Mouse (Mus musculus) layer of hippocampus, adult 9-10 months (tissue): Measurements from ENCODE around the gene Tex19.2.
"Not testable (repeated sequence)": the region's sequence is repeated elsewhere in the genome, so short reads cannot be mapped to it uniquely, and the experiment has no call there.

Experiments used
- DNase-seq: peaks from one replicate; pipeline ENCODE4 v3.0.0; 2022; ENCODE audit warnings: low spot score

Tex19.2 gene

DNA sequence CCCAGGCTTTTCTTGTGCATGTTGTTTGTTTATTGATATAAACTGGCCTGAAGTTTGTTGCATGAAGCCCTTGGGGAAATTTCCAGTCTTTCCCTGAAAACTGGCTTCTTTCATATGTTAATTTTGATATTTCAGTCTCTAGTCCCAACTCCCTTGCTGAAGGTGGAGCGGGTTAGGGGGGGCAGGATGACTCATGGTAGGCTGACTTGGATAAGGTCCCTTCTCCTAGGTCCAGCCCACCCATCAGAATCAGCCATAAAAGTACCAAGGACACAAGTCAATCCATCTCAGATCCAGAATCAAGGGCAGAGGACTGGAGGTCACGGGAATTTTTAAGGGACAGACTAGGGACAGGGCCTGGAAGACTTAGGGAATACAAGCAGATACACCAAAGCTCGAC lies 7.4 kb downstream of the Tex19.2 start:
- DNase-seq: no peak

DNA sequence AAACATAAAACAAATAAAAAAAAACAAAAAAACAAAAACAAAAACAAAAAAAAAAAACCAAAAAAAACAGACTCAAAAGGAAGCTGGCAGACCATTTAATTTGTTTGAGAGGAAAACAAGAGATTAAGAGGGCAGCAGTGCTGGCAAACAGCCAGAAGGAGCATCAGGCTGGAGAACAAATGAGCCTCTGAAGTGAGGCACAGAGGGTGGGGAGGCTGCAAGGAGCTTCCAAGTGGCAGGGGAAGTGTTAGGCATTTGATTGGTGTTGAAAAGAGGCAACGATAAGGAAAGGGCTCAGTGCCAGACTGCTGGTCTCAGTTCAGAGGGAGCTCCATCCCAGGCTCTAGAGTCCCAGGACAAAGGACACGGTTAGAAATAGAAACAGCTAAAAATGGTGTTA lies 8.5 kb downstream of the Tex19.2 start:
- DNase-seq: no peak

DNA sequence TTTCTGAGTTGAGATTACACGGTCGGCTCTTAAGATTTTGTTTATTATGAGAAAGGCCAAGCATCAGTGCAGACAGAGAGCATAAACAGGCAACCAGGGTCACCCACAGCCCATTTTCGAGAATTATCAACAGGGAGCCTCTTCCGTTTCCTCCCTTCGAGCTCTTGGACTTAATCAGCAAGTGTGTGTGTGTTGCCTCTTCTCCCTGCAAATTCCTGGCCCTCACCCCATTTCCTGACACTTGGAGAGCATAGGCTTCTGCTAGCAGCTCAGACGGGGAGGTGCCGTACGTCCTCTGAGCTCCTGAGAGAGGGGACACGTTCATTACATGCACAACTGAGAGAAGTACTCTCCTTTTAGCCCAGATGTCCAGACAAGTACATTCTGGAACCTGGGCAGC lies 10.4 kb downstream of the Tex19.2 start:
- no peak for DNase-seq

GRCm38 (mm10) chr11:121107242-121107641 lies 11.2 kb downstream of the Tex19.2 start:
- DNase-seq: not testable (repeated sequence)

DNA sequence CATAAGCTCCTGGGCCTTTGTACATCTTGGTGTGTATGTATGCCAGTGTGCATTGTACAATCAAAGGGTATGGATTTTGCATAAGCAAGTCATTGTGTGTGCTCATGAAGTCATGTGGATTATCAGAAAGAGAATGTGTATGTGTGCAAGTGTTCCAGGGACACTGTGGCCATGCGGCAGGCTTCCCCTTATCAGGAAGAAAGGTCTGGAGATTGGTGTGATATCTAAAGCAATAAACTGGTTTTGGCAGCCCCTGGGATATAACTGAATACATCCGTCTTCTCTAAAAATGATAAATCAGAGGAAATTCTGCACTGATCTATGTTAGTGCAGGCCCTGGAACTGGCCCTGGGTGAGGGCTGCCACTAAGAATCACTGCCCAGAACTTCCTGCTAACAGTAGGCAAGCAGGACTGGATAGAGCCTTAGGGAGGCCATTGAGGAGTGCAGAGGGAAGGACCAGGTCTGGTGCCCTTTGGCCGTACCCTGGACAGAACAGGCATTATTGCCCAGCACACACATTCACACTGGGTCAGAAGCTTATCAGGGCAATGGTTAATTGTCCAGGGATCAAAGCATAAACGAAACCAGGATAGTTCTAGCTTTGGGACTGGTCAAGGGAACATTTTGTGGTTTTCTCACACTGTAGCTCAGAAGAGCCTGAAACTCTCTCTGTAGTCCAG lies 17.2 kb downstream of the Tex19.2 start:
- no peak for DNase-seq

DNA sequence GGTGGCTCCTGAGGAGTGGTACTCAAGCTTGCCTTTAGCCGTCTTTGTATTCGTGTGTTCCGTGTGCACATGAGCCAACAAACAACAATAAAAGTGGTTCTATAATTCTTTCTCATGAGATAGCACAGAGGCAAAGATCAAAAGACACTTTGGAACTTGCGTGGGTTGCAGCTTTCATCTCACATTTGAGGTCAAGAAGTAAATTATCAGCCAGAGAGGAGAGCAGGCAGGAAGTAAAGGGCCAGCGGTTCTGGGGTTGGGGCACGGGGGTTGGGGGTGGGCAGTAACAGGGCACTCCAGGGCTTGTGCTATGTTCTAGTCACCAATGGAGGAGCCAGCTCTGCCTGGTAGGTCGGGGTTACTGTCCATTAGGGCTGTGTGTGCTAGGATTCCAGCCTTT lies 17.8 kb downstream of the Tex19.2 start:
- DNase-seq: no peak

GRCm38 (mm10) chr11:121099762-121100161 lies 18.7 kb downstream of the Tex19.2 start:
- no peak for DNase-seq

DNA sequence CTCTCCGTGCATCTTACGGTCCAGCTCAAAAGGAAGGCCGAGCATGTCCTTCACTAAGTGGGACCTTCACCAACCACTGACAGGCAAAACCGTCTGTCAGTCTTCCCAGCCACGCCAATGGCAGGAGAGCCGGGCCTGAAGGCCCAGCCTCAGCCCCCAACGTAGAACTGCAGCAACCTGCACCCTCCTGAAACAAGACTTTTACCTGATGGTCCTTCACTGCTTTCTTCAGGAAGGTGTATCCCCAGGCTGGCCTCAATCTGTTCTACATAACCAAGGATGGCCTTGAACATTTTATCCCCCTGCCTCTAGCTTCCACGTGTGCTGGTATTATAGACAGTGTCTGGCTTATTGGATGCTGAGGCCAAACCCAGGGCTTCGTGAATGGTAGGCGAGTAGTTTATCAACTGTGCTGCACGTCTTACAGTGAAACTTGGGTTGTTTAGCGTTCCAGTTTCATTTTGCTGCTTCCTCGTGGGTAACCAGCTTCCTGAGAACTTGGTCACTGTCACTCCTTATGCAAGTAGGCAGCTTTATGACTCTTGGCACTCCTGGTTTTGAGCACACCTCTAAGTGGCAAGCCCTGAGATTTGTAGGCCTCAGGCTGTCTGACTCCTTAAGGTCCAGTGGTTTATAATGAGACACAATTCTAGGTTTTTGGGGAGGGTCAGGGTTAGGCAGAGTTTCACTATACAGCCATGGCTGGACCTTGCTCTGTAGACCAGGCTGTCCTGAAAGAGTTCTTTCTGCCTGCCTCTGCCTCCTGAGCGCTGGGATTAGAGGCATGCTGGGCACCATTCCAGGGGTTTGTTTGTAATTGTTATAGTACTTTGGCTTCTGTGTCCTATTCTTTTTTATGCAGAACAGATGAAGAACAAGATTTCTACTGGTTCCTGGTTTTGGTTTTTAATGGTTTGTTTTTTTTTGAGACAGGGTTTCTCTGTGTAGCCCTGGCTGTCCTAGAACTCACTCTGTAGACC lies 25.6 kb downstream of the Tex19.2 start:
- DNase-seq: no peak

GRCm38 (mm10) chr11:121090943-121091342 lies 27.5 kb downstream of the Tex19.2 start:
- no peak for DNase-seq

- DNase-seq: no peak
Observed at GRCm38 (mm10) chr11:121089756-121090546, 28.5 kb downstream of the Tex19.2 start.

DNA sequence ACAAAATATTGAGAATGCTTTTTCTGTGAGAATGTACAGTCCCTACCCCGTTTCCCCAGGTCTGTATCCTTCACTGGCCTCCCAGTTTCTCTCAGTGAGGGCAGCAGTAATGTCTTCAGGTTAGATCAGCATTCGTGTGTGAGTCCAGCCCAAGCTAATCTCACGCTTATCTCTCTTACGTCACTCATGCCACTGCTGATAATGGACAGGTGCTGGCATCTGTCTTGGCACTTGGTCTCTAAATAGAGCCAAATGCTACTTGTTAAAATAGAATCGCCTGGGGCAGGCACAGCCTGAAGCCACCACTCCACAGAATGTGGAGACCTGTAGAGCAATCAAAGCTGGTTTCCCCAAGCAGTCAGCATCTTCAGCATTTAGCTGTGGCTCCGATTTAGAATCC lies 29.5 kb downstream of the Tex19.2 start:
- no peak for DNase-seq

DNA sequence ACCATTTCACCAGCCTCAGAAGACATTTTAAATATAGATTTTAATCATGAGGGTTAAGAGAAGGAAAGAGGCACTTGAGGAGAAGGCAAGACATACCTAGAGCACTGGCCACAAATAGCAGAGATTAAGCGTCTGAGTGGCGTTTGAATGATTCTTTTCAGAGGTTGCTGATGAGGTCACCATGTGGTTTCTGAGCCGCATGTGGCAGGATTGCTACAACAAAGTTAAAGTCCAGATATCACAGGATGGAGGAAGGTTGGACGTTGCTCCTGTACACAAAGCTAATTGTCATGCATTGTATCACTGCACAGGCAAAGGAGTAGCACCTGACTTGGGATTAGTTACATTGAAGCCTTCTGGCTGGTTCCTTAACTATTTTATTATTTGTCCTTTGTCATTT lies 32.2 kb downstream of the Tex19.2 start:
- DNase-seq: no peak

GRCm38 (mm10) chr11:121085181-121085580 lies 33.3 kb downstream of the Tex19.2 start:
- no peak for DNase-seq

- DNase-seq: no peak
Observed at GRCm38 (mm10) chr11:121082857-121083500, 35.5 kb downstream of the Tex19.2 start.

DNA sequence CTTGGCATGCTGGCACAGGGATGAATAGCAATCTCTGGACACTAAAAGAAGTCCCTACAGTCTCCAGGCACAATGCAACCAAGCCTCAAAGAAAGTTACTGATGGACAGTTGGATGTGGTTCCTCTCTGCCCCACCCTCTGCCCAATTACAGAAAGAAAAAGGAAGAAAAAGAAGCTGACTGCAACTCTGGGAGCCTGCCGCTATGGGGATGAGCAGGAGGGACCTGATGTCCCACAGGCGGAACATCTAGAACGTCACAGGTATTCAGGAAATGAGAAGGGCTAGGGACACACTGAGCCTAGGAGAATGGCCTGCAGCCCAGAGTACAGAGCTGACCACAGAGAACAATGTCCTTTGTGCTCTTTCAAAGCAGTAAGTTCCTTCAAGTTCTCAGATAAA lies 36.2 kb downstream of the Tex19.2 start:
- DNase-seq: no peak

DNA sequence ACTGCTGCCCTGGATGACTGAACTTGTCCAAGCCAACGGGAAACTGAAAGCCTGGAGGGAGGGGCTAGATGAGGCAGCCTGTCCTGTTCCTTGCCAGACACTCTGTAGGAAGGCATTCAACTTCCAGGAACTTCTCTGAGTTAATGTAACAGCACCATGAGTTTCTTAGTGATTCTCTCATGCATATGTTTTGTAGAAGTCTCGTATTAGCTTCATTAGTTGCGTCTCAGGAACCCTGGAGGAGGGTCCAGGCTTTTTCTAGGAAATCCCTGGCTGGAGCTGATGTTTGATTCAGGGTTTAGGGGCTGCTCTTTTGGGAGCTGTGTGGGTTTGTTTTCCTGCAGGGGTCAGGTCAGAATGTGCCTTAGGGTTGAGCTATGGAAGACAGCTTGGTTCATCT lies 37.4 kb downstream of the Tex19.2 start, which contains the start of gene Sectm1a:
Sectm1a (minus strand) TSS at position 101 of the 400 bp plus-strand sequence.
- DNase-seq: no peak

DNA sequence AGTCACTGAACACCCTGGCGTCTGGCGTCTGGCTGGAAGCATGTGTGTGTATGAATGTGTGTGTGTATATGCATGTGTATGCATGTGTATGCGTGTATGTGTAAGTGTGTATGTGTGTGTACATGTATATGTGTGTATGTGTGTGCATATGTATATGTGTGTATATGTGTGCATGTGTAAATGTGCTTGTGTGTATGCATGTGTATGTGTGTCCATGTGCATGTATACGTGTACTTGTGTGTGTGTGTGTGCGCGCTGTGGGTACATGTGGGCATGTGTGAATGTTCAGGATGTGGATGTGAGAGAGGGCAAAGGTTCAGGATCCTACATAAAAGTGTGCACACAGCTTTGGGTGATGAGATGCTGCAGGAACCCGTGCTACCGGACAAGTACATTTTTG lies 38.1 kb downstream of the Tex19.2 start:
- no peak for DNase-seq

GRCm38 (mm10) chr11:121075655-121076054 lies 42.8 kb downstream of the Tex19.2 start:
- DNase-seq: no peak

DNA sequence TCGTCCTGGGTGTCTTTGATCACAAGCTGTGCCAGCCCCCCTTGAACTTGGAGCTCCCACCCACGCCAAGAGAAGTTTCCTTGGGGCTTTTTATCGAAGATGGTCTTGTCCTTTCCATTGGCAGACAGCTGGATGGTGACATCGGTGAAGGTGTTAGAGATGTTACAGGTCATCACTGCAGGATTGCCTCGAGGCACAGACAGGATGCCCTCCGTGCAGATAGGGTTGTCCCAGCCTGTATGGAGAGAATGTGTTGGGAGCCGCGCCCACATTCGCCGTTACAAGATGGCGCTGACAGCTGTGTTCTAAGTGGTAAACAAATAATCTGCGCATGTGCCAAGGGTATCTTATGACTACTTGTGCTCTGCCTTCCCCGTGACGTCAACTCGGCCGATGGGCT lies 48.8 kb downstream of the Tex19.2 start:
- not testable (repeated sequence) for DNase-seq

GRCm38 (mm10) chr11:121067895-121068294 lies 50.6 kb downstream of the Tex19.2 start:
- DNase-seq: no peak
